In the genomic region with DNA sequence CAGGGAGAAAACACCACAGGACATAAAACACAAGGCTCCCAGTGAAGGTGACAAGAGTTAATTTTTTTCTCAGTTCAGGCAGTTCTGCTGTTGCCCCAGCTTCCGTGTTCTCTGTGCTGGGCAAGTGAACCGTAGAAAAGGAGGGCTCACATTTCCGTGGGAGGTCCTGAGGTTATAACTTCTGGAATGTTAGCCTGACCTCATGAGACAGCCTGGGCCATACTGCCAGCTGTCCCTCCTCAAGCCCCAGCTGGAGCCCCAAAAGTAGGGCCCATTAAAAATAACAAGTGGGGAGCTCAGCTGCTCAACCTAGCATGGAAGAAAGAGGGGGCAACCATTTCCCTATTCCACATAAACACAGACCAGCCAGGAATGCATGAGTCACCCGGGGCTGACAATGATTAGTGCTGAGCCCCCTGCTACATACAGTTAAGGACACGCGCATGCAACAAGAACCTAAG, we compare ENCODE assay signal across 8 mouse cellular contexts. TPM values are rescaled to one million over a fixed set of nuclear protein-coding genes. Genes with fewer than 3 reads are reported as not detected.
DNase-seq lines count a peak whose midpoint lies in the region; ATAC-seq and TF ChIP-seq lines count a peak whose summit lies in the region.

No protein-coding gene starts in this region.

- H3K9me3 ChIP-seq in hindbrain, postnatal 0 days (ENCODE audit: low read length): no peaks in the 10 kb centered on the region
- H3K9me3 ChIP-seq in liver, embryonic 11.5 days (ENCODE audit: control insufficient read depth, low read length): no peaks in the 10 kb centered on the region

- WGBS in hindbrain, postnatal 0 days: 38% methylated on average over 6 of the region's 6 CpGs
- 48% methylated on average over 6 of the region's 6 CpGs for WGBS in liver, embryonic 11.5 days

- ATAC-seq in hindbrain, postnatal 0 days: peak; percentile 48; the same call in 1 of the 2 replicates
- 0 out of 2 replicates have a peak, but pooled peaks have one; percentile 18 for ATAC-seq in liver, embryonic 11.5 days (replicated peaks; ENCODE audit: low FRiP score)

- no peaks in the 10 kb centered on the region for H3K27me3 ChIP-seq in C2C12 (ENCODE audit: control insufficient read depth, insufficient read depth, insufficient read length)
- no peaks in the 10 kb centered on the region for H3K27me3 ChIP-seq in hindbrain, postnatal 0 days (ENCODE audit: insufficient read depth, low read length)
- H3K27me3 ChIP-seq in liver, embryonic 11.5 days (replicated peaks; ENCODE audit: control insufficient read depth, insufficient read depth, low read length): no peaks in the 10 kb centered on the region

- no peaks in the 10 kb centered on the region for H3K36me3 ChIP-seq in C2C12 (ENCODE audit: control insufficient read depth, insufficient read depth)
- H3K36me3 ChIP-seq in hindbrain, postnatal 0 days (ENCODE audit: insufficient read depth, low read length): no peaks in the 10 kb centered on the region
- H3K36me3 ChIP-seq in liver, embryonic 11.5 days (ENCODE audit: control insufficient read depth, insufficient read depth, low read length): peaks cover 2% of the 10 kb centered on the region; the same call in 1 of the 2 replicates

- no peak for TF ChIP-seq CTCF in C2C12 (IDR thresholded peaks at IDR 0.05; ENCODE audit: control insufficient read depth, insufficient read depth, insufficient read length)
- TF ChIP-seq CTCF in hindbrain, postnatal 0 days (IDR thresholded peaks at IDR 0.05; ENCODE audit: low read depth): no peak

- peaks cover 66% of the 10 kb centered on the region for H3K79me3 ChIP-seq in C2C12 (ENCODE audit: low read depth)

- H3K4me2 ChIP-seq in hindbrain, postnatal 0 days (ENCODE audit: low read depth, low read length): no peak overlapping the region
- no peak overlapping the region for H3K4me2 ChIP-seq in liver, embryonic 11.5 days

- H3K4me3 ChIP-seq in C2C12 (ENCODE audit: insufficient read depth, poor library complexity, severe bottlenecking): no peak overlapping the region
- no peak overlapping the region for H3K4me3 ChIP-seq in hindbrain, postnatal 0 days (ENCODE audit: low read length)
- no peak overlapping the region for H3K4me3 ChIP-seq in liver, embryonic 11.5 days (ENCODE audit: low read depth, low read length)

- H3K79me2 ChIP-seq in C2C12 (ENCODE audit: control insufficient read depth, insufficient read depth): peaks cover 95% of the 10 kb centered on the region

- DNase-seq in embryo, embryonic 11 days: peak; percentile 71
- no peak for DNase-seq in hindbrain, postnatal 0 days (ENCODE audit: low spot score)
- DNase-seq in liver, embryonic 11.5 days (ENCODE audit: low spot score): no peak
- DNase-seq in thymus, postnatal 4 days: no peak
- DNase-seq in cerebellum, adult 8-10 months: no peak
- no peak for DNase-seq in left cerebral cortex, postnatal 25 days (ENCODE audit: low spot score in 2 of 2)
- DNase-seq in frontal cortex, postnatal 25 days (ENCODE audit: low spot score in 2 of 2): no peak

- peak overlapping the region; percentile 45 for H3ac ChIP-seq in C2C12 (ENCODE audit: control insufficient read depth, insufficient read length, low read depth)

- H3K27ac ChIP-seq in hindbrain, postnatal 0 days: peak overlapping the region; percentile 59
- 0 out of 2 replicates have a peak overlapping the region, but pooled peaks have one; percentile 28 for H3K27ac ChIP-seq in liver, embryonic 11.5 days (ENCODE audit: low read depth, low read length)

- intact Hi-C loops in left cerebral cortex, postnatal 25 days (cut with DNase I): no loop called here

- H3K4me1 ChIP-seq in hindbrain, postnatal 0 days (ENCODE audit: insufficient read depth, low read length): no peaks in the 10 kb centered on the region
- H3K4me1 ChIP-seq in liver, embryonic 11.5 days (replicated peaks; ENCODE audit: control insufficient read depth, insufficient read depth, low read length): peaks cover 15% of the 10 kb centered on the region

- no peak overlapping the region for H3K9ac ChIP-seq in hindbrain, postnatal 0 days (replicated peaks; ENCODE audit: low read length)
- no peak overlapping the region for H3K9ac ChIP-seq in liver, embryonic 11.5 days (ENCODE audit: low read depth, low read length)

TF ChIP-seq in C2C12, 6 proteins besides CTCF, POLR2A, EP300 and RAD21:
- TF ChIP-seq MYOD1 (IDR thresholded peaks at IDR 0.05; ENCODE audit: control insufficient read depth, insufficient read length, low read depth): peak; percentile 63
- no peak for TF ChIP-seq MAX (IDR thresholded peaks at IDR 0.05)
- peak; percentile 9 for TF ChIP-seq FOSL1 (IDR thresholded peaks at IDR 0.05; ENCODE audit: insufficient read depth, low read length, poor library complexity, severe bottlenecking)

RNA-seq across cellular contexts. Expression of a gene that starts 28.8 kb away (rescaled TPM):
- 15.1 TPM for polyA plus RNA-seq in C2C12 (2012; fragmentation: generic; extraction: Trizol)
- 8.9 and 9.8 TPM in 2 replicates for total RNA-seq in hindbrain, postnatal 0 days (2014; rRNA removed)
- polyA plus RNA-seq in hindbrain, postnatal 0 days (2015; fragmentation: Nextera tagmentation; extraction: Ambion mirVana): 3.7 and 4.0 TPM in 2 replicates
- 8.4 and 8.7 TPM in 2 replicates for polyA plus RNA-seq in liver, embryonic 11.5 days (2014; fragmentation: Nextera tagmentation; extraction: Ambion mirVana)
- 1 to 10 TPM; 5.3 to 7.3 TPM for total RNA-seq in left cerebral cortex, postnatal 25 days (2021)
